Mouse (Mus musculus) MEL (cell line): ENCODE results near the gene Cilp. TPM values are rescaled to one million over a fixed set of nuclear protein-coding genes. Genes with fewer than 3 reads are reported as not detected.

Experiments used
- DNase-seq: peaks from one replicate; pipeline ENCODE4 v3.0.0; 2011; ENCODE audit warnings: low read depth, low spot score
- H3K27ac ChIP-seq: 2 replicates; pipeline ENCODE4 v1.5.1; 2012; ENCODE audit warnings: low read depth, mild to moderate bottlenecking, control low read depth, low read length, moderate library complexity; ENCODE audit not compliant: control insufficient read depth
- H3K27me3 ChIP-seq, 2 experiments: fragments of 150-350 bp in 1 of 2; sonication (generic) in 1 of 2; 2 replicates each; pipeline ENCODE4 v1.6.1; 2012; ENCODE audit warnings: low read length in 2 of 2, mild to moderate bottlenecking in 2 of 2, improper control_type of control experiment in 1 of 2, moderate library complexity in 1 of 2; ENCODE audit not compliant: insufficient read depth in 2 of 2, control insufficient read depth in 1 of 2
- H3K36me3 ChIP-seq, 2 experiments: 2 replicates each; pipeline ENCODE4 v1.6.1; 2012 to 2014; ENCODE audit warnings: low read length in 2 of 2, improper control_type of control experiment in 1 of 2, inconsistent platforms in 1 of 2, mild to moderate bottlenecking in 1 of 2; ENCODE audit not compliant: insufficient read depth in 2 of 2, control insufficient read depth in 1 of 2
- H3K4me1 ChIP-seq, 2 experiments: fragments of 150-350 bp in 1 of 2; sonication (generic) in 1 of 2; 2 replicates each; pipeline ENCODE4 v1.6.1; 2012; ENCODE audit warnings: low read length in 2 of 2, improper control_type of control experiment in 1 of 2, mild to moderate bottlenecking in 1 of 2; ENCODE audit not compliant: insufficient read depth in 2 of 2, control insufficient read depth in 1 of 2
- H3K4me3 ChIP-seq, 2 experiments: fragments of 150-350 bp in 1 of 2; sonication (generic) in 1 of 2; 2 replicates each; pipeline ENCODE4 v1.5.1; 2012; ENCODE audit warnings: low read depth in 2 of 2, low read length in 2 of 2, mild to moderate bottlenecking in 2 of 2, moderate library complexity in 2 of 2, control low read depth in 1 of 2, improper control_type of control experiment in 1 of 2; ENCODE audit not compliant: control insufficient read depth in 1 of 2, insufficient read depth in 1 of 2
- H3K79me2 ChIP-seq: 2 replicates; pipeline ENCODE4 v1.6.1; 2012; ENCODE audit warnings: mild to moderate bottlenecking, low read length, moderate library complexity; ENCODE audit not compliant: control insufficient read depth, poor library complexity, insufficient read depth
- H3K9ac ChIP-seq: 2 replicates; pipeline ENCODE4 v1.6.1; 2012; ENCODE audit warnings: low read depth, mild to moderate bottlenecking, control low read depth, low read length, moderate library complexity; ENCODE audit not compliant: control insufficient read depth, poor library complexity, severe bottlenecking
- H3K9me3 ChIP-seq: fragments of 150-350 bp; sonication (generic); replicated peaks from 2 replicates; pipeline ENCODE4 v1.6.1; 2012; ENCODE audit warnings: mild to moderate bottlenecking, low read length, improper control_type of control experiment, moderate library complexity; ENCODE audit not compliant: insufficient read depth
- BHLHE40 ChIP-seq: IDR thresholded peaks from 2 replicates; pipeline ENCODE4 v1.6.1; 2012; ENCODE audit warnings: low read depth, mild to moderate bottlenecking, inconsistent platforms, low read length, improper control_type of control experiment, borderline replicate concordance
- CHD1 ChIP-seq: IDR thresholded peaks from 2 replicates; pipeline ENCODE4 v1.6.1; 2012; ENCODE audit warnings: low read depth, mild to moderate bottlenecking, inconsistent platforms, low read length, improper control_type of control experiment
- CHD2 ChIP-seq: IDR thresholded peaks from 2 replicates; pipeline ENCODE4 v1.6.1; 2011; ENCODE audit warnings: low read length, improper control_type of control experiment
- EP300 ChIP-seq, 2 experiments: IDR thresholded peaks; 2 replicates each; pipeline ENCODE4 v1.6.1; 2011; ENCODE audit warnings: improper control_type of control experiment in 2 of 2, low read length in 2 of 2, low read depth in 1 of 2, mild to moderate bottlenecking in 1 of 2
- GABPA ChIP-seq: IDR thresholded peaks from 2 replicates; pipeline ENCODE4 v1.6.1; 2012; ENCODE audit warnings: low read depth, mild to moderate bottlenecking, inconsistent platforms, low read length, improper control_type of control experiment, moderate library complexity
- GATA1 ChIP-seq: IDR thresholded peaks from 2 replicates; pipeline ENCODE4 v1.6.1; 2011; ENCODE audit warnings: low read depth, low read length, improper control_type of control experiment
- HCFC1 ChIP-seq: IDR thresholded peaks from 2 replicates; pipeline ENCODE4 v1.6.1; 2012; ENCODE audit warnings: low read depth, mild to moderate bottlenecking, inconsistent platforms, low read length, improper control_type of control experiment, moderate library complexity
- KAT2A ChIP-seq: conservative IDR thresholded peaks from 2 replicates; pipeline ENCODE4 v1.6.1; 2012; ENCODE audit warnings: low read depth, low read length, improper control_type of control experiment, inconsistent platforms
- MAZ ChIP-seq: IDR thresholded peaks from 2 replicates; pipeline ENCODE4 v1.6.1; 2012; ENCODE audit warnings: low read depth, mild to moderate bottlenecking, inconsistent platforms, low read length, improper control_type of control experiment
- MYB ChIP-seq: IDR thresholded peaks from 2 replicates; pipeline ENCODE4 v1.6.1; 2011; ENCODE audit warnings: mild to moderate bottlenecking, low read depth, low read length, improper control_type of control experiment
- MYC ChIP-seq: IDR thresholded peaks from 2 replicates; pipeline ENCODE4 v1.6.1; 2011; ENCODE audit warnings: low read depth, mild to moderate bottlenecking, low read length, improper control_type of control experiment, moderate library complexity
- NELFE ChIP-seq: IDR thresholded peaks from 2 replicates; pipeline ENCODE4 v1.6.1; 2011; ENCODE audit warnings: low read depth, low read length, improper control_type of control experiment
- NRF1 ChIP-seq: IDR thresholded peaks from 2 replicates; pipeline ENCODE4 v1.6.1; 2014; ENCODE audit warnings: low read depth, mild to moderate bottlenecking, inconsistent platforms, low read length, improper control_type of control experiment, moderate library complexity; ENCODE audit not compliant: poor library complexity, insufficient read depth, severe bottlenecking
- POLR2A ChIP-seq, 2 experiments: IDR thresholded peaks; 2 replicates each; pipeline ENCODE4 v1.6.1; 2011 to 2012; ENCODE audit warnings: low read length in 2 of 2, mild to moderate bottlenecking in 2 of 2, control low read depth in 1 of 2, improper control_type of control experiment in 1 of 2, low read depth in 1 of 2, moderate library complexity in 1 of 2; ENCODE audit not compliant: control insufficient read depth in 1 of 2, insufficient read depth in 1 of 2, poor library complexity in 1 of 2
- POLR2AphosphoS2 ChIP-seq: IDR thresholded peaks from 2 replicates; pipeline ENCODE4 v1.6.1; 2011; ENCODE audit warnings: low read length, improper control_type of control experiment
- POLR2AphosphoS5 ChIP-seq: IDR thresholded peaks from 2 replicates; pipeline ENCODE4 v1.6.1; 2012; ENCODE audit warnings: low read depth, borderline replicate concordance, mild to moderate bottlenecking, inconsistent platforms, low read length, moderate library complexity, mixed read lengths
- RAD21 ChIP-seq: IDR thresholded peaks from 2 replicates; pipeline ENCODE4 v1.6.1; 2011; ENCODE audit warnings: mild to moderate bottlenecking, low read depth, low read length, improper control_type of control experiment
- SIN3A ChIP-seq: IDR thresholded peaks from 2 replicates; pipeline ENCODE4 v1.6.1; 2012; ENCODE audit warnings: low read length, improper control_type of control experiment, inconsistent platforms
- SMC3 ChIP-seq: IDR thresholded peaks from 2 replicates; pipeline ENCODE4 v1.6.1; 2011; ENCODE audit warnings: low read depth, low read length, improper control_type of control experiment
- TAL1 ChIP-seq: IDR thresholded peaks from 2 replicates; pipeline ENCODE4 v1.6.1; 2012; ENCODE audit warnings: mild to moderate bottlenecking, inconsistent platforms, low read length, moderate library complexity, mixed read lengths
- TBP ChIP-seq: IDR thresholded peaks from 2 replicates; pipeline ENCODE4 v1.8.0; 2011; ENCODE audit warnings: low read depth, low read length, improper control_type of control experiment
- TCF12 ChIP-seq: IDR thresholded peaks from 2 replicates; pipeline ENCODE4 v1.6.1; 2014; ENCODE audit warnings: low read depth, mild to moderate bottlenecking, inconsistent platforms, low read length, improper control_type of control experiment, moderate library complexity
- UBTF ChIP-seq: IDR thresholded peaks from 2 replicates; pipeline ENCODE4 v1.6.1; 2012; ENCODE audit warnings: low read depth, mild to moderate bottlenecking, inconsistent platforms, low read length, improper control_type of control experiment, moderate library complexity, borderline replicate concordance; ENCODE audit not compliant: insufficient read depth
- USF1 ChIP-seq: IDR thresholded peaks from 2 replicates; pipeline ENCODE4 v1.6.1; 2014; ENCODE audit warnings: low read depth, mild to moderate bottlenecking, inconsistent platforms, low read length, improper control_type of control experiment, moderate library complexity
- USF2 ChIP-seq, 2 experiments: IDR thresholded peaks; 2 replicates each; pipeline ENCODE4 v1.6.1; 2011 to 2012; ENCODE audit warnings: improper control_type of control experiment in 2 of 2, low read length in 2 of 2, borderline replicate concordance in 1 of 2, inconsistent platforms in 1 of 2, low read depth in 1 of 2, mild to moderate bottlenecking in 1 of 2; ENCODE audit not compliant: insufficient read depth in 1 of 2
- ZC3H11A ChIP-seq: IDR thresholded peaks from 2 replicates; pipeline ENCODE4 v1.6.1; 2012; ENCODE audit warnings: low read depth, mild to moderate bottlenecking, inconsistent platforms, low read length, improper control_type of control experiment
- ZKSCAN1 ChIP-seq: IDR thresholded peaks from 2 replicates; pipeline ENCODE4 v1.6.1; 2012; ENCODE audit warnings: low read depth, mild to moderate bottlenecking, inconsistent platforms, low read length, improper control_type of control experiment, moderate library complexity
- ZMIZ1 ChIP-seq: IDR thresholded peaks from 2 replicates; pipeline ENCODE4 v1.6.1; 2012; ENCODE audit warnings: low read depth, mild to moderate bottlenecking, inconsistent platforms, low read length, improper control_type of control experiment, moderate library complexity
- ZNF384 ChIP-seq: IDR thresholded peaks from 2 replicates; pipeline ENCODE4 v1.6.1; 2012; ENCODE audit warnings: low read depth, mild to moderate bottlenecking, inconsistent platforms, low read length, improper control_type of control experiment
- polyA plus RNA-seq, 2 experiments: library from polyadenylated mRNA; stranded (reverse) in 1 of 2; unstranded in 1 of 2; fragments of >175 nt in 1 of 2; fragments of >200 nt in 1 of 2; gene quantifications; 2 replicates each; pipeline versions ENCODE4 v1.2.1 to v1.2.4; 2012; ENCODE audit warnings: low replicate concordance in 2 of 2, low read depth in 1 of 2; ENCODE audit not compliant: insufficient read length in 2 of 2, insufficient read depth in 1 of 2, missing spikeins in 1 of 2
- total RNA-seq: library from RNA; depleted of rRNA; stranded (reverse); fragments of 300-350 nt; gene quantifications from 2 replicates; pipeline ENCODE4 v1.2.3, GENCODE M21; 2012; rRNA removed

Gene Cilp
- not detected in 2 replicates for total RNA-seq
- polyA plus RNA-seq, result under 1 TPM in 1 of 2 experiments, not detected in 1; 0.01 TPM

DNA sequence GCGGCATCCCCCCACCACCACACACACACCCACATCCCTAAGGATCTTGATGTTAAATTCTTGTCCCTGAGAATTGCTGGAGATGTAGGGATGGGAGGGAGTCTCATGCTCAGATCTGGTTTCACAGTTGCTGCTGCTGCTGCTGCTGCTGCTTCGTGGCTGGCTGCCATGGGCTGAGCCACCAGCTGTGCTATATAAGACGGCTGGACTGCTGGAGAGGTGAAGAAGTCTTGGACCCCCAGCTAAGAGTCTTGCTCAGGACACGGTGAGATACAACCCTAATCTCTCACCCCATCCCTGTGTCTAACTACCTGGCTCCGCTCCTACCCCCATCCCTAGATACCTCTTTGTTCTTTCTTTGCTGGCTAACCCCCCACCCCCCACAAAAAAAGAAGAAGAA, at the start of gene Cilp:
Gene Cilp (plus strand): TSS at position 222 of the 400 bp plus-strand sequence.
- no peak for DNase-seq
- H3K9me3 ChIP-seq, result no peaks in the 10 kb centered on the region
- TF ChIP-seq CHD2, result no peak
- TF ChIP-seq ZMIZ1, result no peak
- TF ChIP-seq USF2 (IDR thresholded peaks at IDR 0.05; ENCODE audit: borderline replicate concordance in 1 of 2, insufficient read depth in 1 of 2, low read depth in 1 of 2, low read length in 2 of 2), result no peak
- TF ChIP-seq HCFC1, result no peak
- no peak for TF ChIP-seq MYC
- TF ChIP-seq TBP, result no peak
- TF ChIP-seq MAZ, result no peak
- TF ChIP-seq POLR2A (IDR thresholded peaks at IDR 0.05; ENCODE audit: control insufficient read depth in 1 of 2, insufficient read depth in 1 of 2, low read depth in 1 of 2, low read length in 2 of 2, poor library complexity in 1 of 2), result no peak
- no peak for TF ChIP-seq KAT2A
- TF ChIP-seq CHD1, result no peak
- no peak for TF ChIP-seq SIN3A
- no peaks in the 10 kb centered on the region for H3K79me2 ChIP-seq
- no peaks in the 10 kb centered on the region for H3K36me3 ChIP-seq
- H3K9ac ChIP-seq, result no peak within 1 kb of the TSS
- peaks cover 2 to 4% of the 10 kb centered on the region in 2 experiments; a peak in 2 of 4 replicates for H3K27me3 ChIP-seq
- H3K4me1 ChIP-seq, result no peaks in the 10 kb centered on the region
- no peak within 1 kb of the TSS for H3K27ac ChIP-seq
- no peak within 1 kb of the TSS for H3K4me3 ChIP-seq

- no peaks in the 10 kb centered on the region for H3K9me3 ChIP-seq
- peak overlapping the region; percentile 93 for H3K27ac ChIP-seq
- peaks cover 0 to 12% of the 10 kb centered on the region in 2 experiments; a peak in 2 of 4 replicates for H3K36me3 ChIP-seq
- peaks cover 3% of the 10 kb centered on the region; the same call in 1 of the 2 replicates for H3K79me2 ChIP-seq
- peak overlapping the region; percentile 83 for H3K9ac ChIP-seq
- peaks cover 5 to 10% of the 10 kb centered on the region in 2 experiments; a peak in 3 of 4 replicates for H3K4me1 ChIP-seq
- peak; percentile 95 for DNase-seq
- H3K4me3 ChIP-seq, result peak overlapping the region; percentile 70 to 75
- no peaks in the 10 kb centered on the region for H3K27me3 ChIP-seq
- TF ChIP-seq CHD2 (no peak), USF1 (no peak; the same call in 1 of the 2 replicates), TBP (peak; percentile 90), SIN3A (peak; percentile 99), UBTF (no peak), MYB (peak; percentile 67; the same call in 1 of the 2 replicates), MAZ (peak; percentile 87), POLR2AphosphoS2 (peak; percentile 60; the same call in 1 of the 2 replicates), EP300 (IDR thresholded peaks at IDR 0.05; ENCODE audit: low read depth in 1 of 2, low read length in 2 of 2) (peak; percentile 78 to 85), ZKSCAN1 (no peak), BHLHE40 (0 out of 2 replicates have a peak, but pooled peaks have one; percentile 14), POLR2AphosphoS5 (peak; percentile 94), RAD21 (no peak), SMC3 (no peak), NRF1 (no peak), POLR2A (IDR thresholded peaks at IDR 0.05; ENCODE audit: control insufficient read depth in 1 of 2, insufficient read depth in 1 of 2, low read depth in 1 of 2, low read length in 2 of 2, poor library complexity in 1 of 2) (peak in 1 of 2 experiments; percentile 69; a peak in 3 of 4 replicates), ZC3H11A (no peak), GABPA (0 out of 2 replicates have a peak, but pooled peaks have one; percentile 60), TAL1 (peak; percentile 97), TCF12 (peak; percentile 93), ZNF384 (no peak), GATA1 (peak; percentile 99), NELFE (peak; percentile 73)
These were observed 49.4 kb upstream of the Cilp start for GRCm38 (mm10) chr9:65215494-65216126.
